Mouse (Mus musculus): ENCODE measurements around the gene Neurod4.

Gene Neurod4

GRCm38 (mm10) chr10:130234576-130234975 lies 45.5 kb downstream of the Neurod4 start:
- DNase-seq (ENCODE audit: low read depth) = no peak

DNA sequence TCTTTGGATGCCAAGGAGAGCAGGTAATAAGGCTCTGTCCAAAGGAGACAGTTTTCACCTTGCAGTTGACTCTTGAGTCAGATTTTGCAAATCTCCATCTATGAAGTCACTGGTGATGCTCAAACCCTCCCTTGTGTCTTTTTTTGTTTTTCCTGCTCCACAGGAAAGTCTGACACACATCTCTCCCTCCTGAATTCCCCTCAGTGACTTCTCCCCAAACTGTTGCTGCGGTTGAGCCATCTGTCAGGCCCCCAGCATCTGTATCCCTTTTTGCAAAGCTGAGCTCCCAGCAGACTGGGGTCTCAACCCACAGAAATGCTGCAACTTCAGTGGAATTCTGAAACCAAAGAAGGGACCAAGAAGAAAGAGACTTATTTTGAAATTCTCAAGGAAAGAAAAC lies 47.9 kb downstream of the Neurod4 start:
- DNase-seq (ENCODE audit: low read depth) = no peak

DNA sequence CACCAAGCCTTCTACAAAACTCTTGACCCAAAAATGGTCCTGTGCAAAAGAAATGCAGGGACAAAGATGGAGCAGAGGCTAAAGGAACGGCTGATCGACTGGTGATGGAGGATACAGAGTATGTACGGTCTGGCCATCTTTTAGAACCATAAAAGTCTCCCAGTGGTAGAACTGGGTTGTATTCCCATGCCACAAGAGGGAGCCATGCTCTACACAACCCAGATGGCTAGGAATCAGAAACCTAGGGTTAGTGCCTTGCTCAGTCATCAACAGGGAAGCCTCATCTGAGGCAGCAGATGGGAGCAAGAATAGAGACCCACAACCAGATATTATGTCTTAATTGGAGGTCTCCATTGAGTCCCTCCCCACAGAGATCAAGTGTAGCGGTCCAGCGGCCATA lies 50.5 kb downstream of the Neurod4 start:
- DNase-seq (ENCODE audit: low read depth) = no peak

DNA sequence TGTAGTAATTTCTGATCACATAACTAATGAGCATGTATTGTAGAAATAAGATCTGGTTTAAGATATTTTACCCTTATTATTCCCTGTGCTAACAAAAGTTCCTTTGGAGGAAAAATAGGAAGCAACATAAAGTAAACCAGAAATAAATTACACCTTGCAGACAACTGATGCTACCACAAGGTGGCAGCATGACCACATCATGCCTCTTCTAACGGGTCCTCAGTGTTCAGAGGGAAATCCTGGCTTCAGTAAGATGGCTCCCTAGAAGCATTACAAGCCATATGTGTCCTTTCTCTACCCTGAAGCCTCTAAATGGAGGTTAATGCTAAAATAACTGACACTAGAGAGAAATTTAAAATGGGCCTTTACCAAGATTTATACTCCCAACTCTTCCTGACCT lies 51.8 kb downstream of the Neurod4 start:
- peak; percentile 41 for DNase-seq (ENCODE audit: low read depth)

GRCm38 (mm10) chr10:130225034-130225433 lies 55.0 kb downstream of the Neurod4 start:
- DNase-seq (ENCODE audit: low read depth) = no peak

Data from c-Kit-positive CD71-negative TER-119-negative erythroid progenitor cells, embryonic 14.5 days (primary cell).